13 mouse cellular contexts compared by ENCODE assay signal in genomic region chr2:160618619-160619220, GRCm38 (mm10). TPM values are rescaled to one million over a fixed set of nuclear protein-coding genes. Genes with fewer than 3 reads are reported as not detected.
DNase-seq lines count a peak whose midpoint lies in the region; ATAC-seq and TF ChIP-seq lines count a peak whose summit lies in the region.
"Had no signal": no experiment of that assay in that cellular context is flagged by ENCODE, and none has a peak within 500 bp of the region (broad histone marks: within the 10 kb centered on the region; RNA-seq: fewer than 3 reads in every experiment).

No protein-coding gene starts in this region.

- no peak overlapping the region for H3K9ac ChIP-seq in forebrain, embryonic 14.5 days (ENCODE audit: low read length)
- H3K9ac ChIP-seq in forebrain, embryonic 11.5 days (ENCODE audit: low read length) = no peak overlapping the region
- no peak overlapping the region for H3K9ac ChIP-seq in intestine, postnatal 0 days (ENCODE audit: low read depth, low read length)
- no peak overlapping the region for H3K9ac ChIP-seq in intestine, embryonic 15.5 days
- H3K9ac ChIP-seq: hindbrain, embryonic 13.5 days had no signal

- DNase-seq in forebrain, embryonic 14.5 days (ENCODE audit: low spot score) = peak; percentile 73
- DNase-seq in forebrain, embryonic 11.5 days (ENCODE audit: low spot score) = no peak
- DNase-seq in brain, embryonic 14.5 days (ENCODE audit: low read depth) = peak; percentile 81
- DNase-seq in kidney, adult 18-20 months = no peak
- DNase-seq in spleen, adult 18-20 months = no peak
- DNase-seq: B cell, adult 2 months; cerebellum, postnatal 14 days; gastrocnemius, postnatal 14 days; layer of hippocampus, adult 9-11 months had no signal

- H3K27me3 ChIP-seq in forebrain, embryonic 14.5 days (replicated peaks; ENCODE audit: control insufficient read depth, insufficient read depth, low read length) = no peaks in the 10 kb centered on the region
- no peaks in the 10 kb centered on the region for H3K27me3 ChIP-seq in forebrain, embryonic 11.5 days (ENCODE audit: control insufficient read depth, insufficient read depth, low read length)
- no peaks in the 10 kb centered on the region for H3K27me3 ChIP-seq in intestine, postnatal 0 days (replicated peaks; ENCODE audit: control insufficient read depth, insufficient read depth, low read length)
- no peaks in the 10 kb centered on the region for H3K27me3 ChIP-seq in intestine, embryonic 15.5 days (replicated peaks)
- H3K27me3 ChIP-seq: hindbrain, embryonic 13.5 days had no signal

- H3K4me3 ChIP-seq in forebrain, embryonic 14.5 days (ENCODE audit: low read depth, low read length) = no peak overlapping the region
- H3K4me3 ChIP-seq in forebrain, embryonic 11.5 days (ENCODE audit: low read depth, low read length) = no peak overlapping the region
- H3K4me3 ChIP-seq in intestine, postnatal 0 days (ENCODE audit: low read depth, low read length) = no peak overlapping the region
- no peak overlapping the region for H3K4me3 ChIP-seq in intestine, embryonic 15.5 days (replicated peaks)
- H3K4me3 ChIP-seq in macrophage (ENCODE audit: inconsistent target) = no peak overlapping the region
- H3K4me3 ChIP-seq: hindbrain, embryonic 13.5 days had no signal

- peak; percentile 51; the same call in 1 of the 2 replicates for ATAC-seq in forebrain, embryonic 14.5 days
- ATAC-seq in forebrain, embryonic 11.5 days (replicated peaks; ENCODE audit: low FRiP score) = no peak
- no peak for ATAC-seq in intestine, postnatal 0 days
- ATAC-seq in intestine, embryonic 15.5 days = no peak

- WGBS in forebrain, embryonic 14.5 days = 54% methylated on average over 6 of the region's 6 CpGs
- 69% methylated on average over 6 of the region's 6 CpGs for WGBS in forebrain, embryonic 11.5 days
- 65% methylated on average over 6 of the region's 6 CpGs for WGBS in intestine, postnatal 0 days
- WGBS in intestine, embryonic 15.5 days = 34% methylated on average over 6 of the region's 6 CpGs
- 100% methylated on average over 6 of the region's 6 CpGs for WGBS in macrophage (ENCODE audit: missing documents)

- TF ChIP-seq POLR2A in brain, embryonic 14.5 days (IDR thresholded peaks at IDR 0.05; ENCODE audit: borderline replicate concordance, extremely low read depth, insufficient read depth, insufficient read length, poor library complexity, severe bottlenecking) = no peak

- no peaks in the 10 kb centered on the region for H3K36me3 ChIP-seq in forebrain, embryonic 14.5 days (ENCODE audit: control insufficient read depth, insufficient read depth, low read length)
- H3K36me3 ChIP-seq in forebrain, embryonic 11.5 days (ENCODE audit: control insufficient read depth, insufficient read depth, low read length) = no peaks in the 10 kb centered on the region
- H3K36me3 ChIP-seq in intestine, postnatal 0 days (ENCODE audit: control insufficient read depth, insufficient read depth) = no peaks in the 10 kb centered on the region
- no peaks in the 10 kb centered on the region for H3K36me3 ChIP-seq in intestine, embryonic 15.5 days
- H3K36me3 ChIP-seq in macrophage (ENCODE audit: inconsistent target) = no peaks in the 10 kb centered on the region
- H3K36me3 ChIP-seq: hindbrain, embryonic 13.5 days had no signal

- H3K4me1 ChIP-seq in forebrain, embryonic 14.5 days (ENCODE audit: control insufficient read depth, insufficient read depth, low read length) = peaks cover 25% of the 10 kb centered on the region
- H3K4me1 ChIP-seq in forebrain, embryonic 11.5 days (replicated peaks; ENCODE audit: control insufficient read depth, insufficient read depth, low read length) = no peaks in the 10 kb centered on the region
- H3K4me1 ChIP-seq in intestine, postnatal 0 days (replicated peaks; ENCODE audit: control insufficient read depth, insufficient read depth, low read length) = peaks cover 11% of the 10 kb centered on the region
- H3K4me1 ChIP-seq in intestine, embryonic 15.5 days (replicated peaks) = peaks cover 28% of the 10 kb centered on the region

- H3K27ac ChIP-seq in forebrain, embryonic 14.5 days (ENCODE audit: low read depth, low read length) = no peak overlapping the region
- H3K27ac ChIP-seq in forebrain, embryonic 11.5 days (ENCODE audit: low read depth, low read length) = no peak overlapping the region
- H3K27ac ChIP-seq in intestine, postnatal 0 days (ENCODE audit: low read depth, low read length) = no peak overlapping the region
- H3K27ac ChIP-seq in intestine, embryonic 15.5 days = no peak overlapping the region
- peak overlapping the region; percentile 80; the same call in 1 of the 2 replicates for H3K27ac ChIP-seq in macrophage
- H3K27ac ChIP-seq: hindbrain, embryonic 13.5 days had no signal

- no peak overlapping the region for H3K4me2 ChIP-seq in forebrain, embryonic 14.5 days (ENCODE audit: low read length)
- H3K4me2 ChIP-seq in forebrain, embryonic 11.5 days (ENCODE audit: low read depth, low read length, severe bottlenecking) = no peak overlapping the region
- H3K4me2 ChIP-seq in intestine, postnatal 0 days (replicated peaks; ENCODE audit: low read depth) = peak overlapping the region; percentile 30
- no peak overlapping the region for H3K4me2 ChIP-seq in intestine, embryonic 15.5 days (replicated peaks)
- H3K4me2 ChIP-seq: hindbrain, embryonic 13.5 days had no signal

- no peaks in the 10 kb centered on the region for H3K9me3 ChIP-seq in forebrain, embryonic 14.5 days (replicated peaks; ENCODE audit: control insufficient read depth, low read length)
- H3K9me3 ChIP-seq in forebrain, embryonic 11.5 days (ENCODE audit: control insufficient read depth, low read length) = no peaks in the 10 kb centered on the region
- H3K9me3 ChIP-seq in intestine, postnatal 0 days (ENCODE audit: control insufficient read depth) = no peaks in the 10 kb centered on the region
- H3K9me3 ChIP-seq in intestine, embryonic 15.5 days = no peaks in the 10 kb centered on the region
- H3K9me3 ChIP-seq: hindbrain, embryonic 13.5 days had no signal

- H3K79me2 ChIP-seq in macrophage (ENCODE audit: inconsistent target) = peaks cover 9% of the 10 kb centered on the region; the same call in 1 of the 2 replicates

- TF ChIP-seq CTCF in intestine, postnatal 0 days (IDR thresholded peaks at IDR 0.05; ENCODE audit: low read depth) = no peak
- TF ChIP-seq CTCF in brain, embryonic 14.5 days (IDR thresholded peaks at IDR 0.05; ENCODE audit: borderline replicate concordance, extremely low read depth, insufficient read depth, insufficient read length) = no peak

RNA-seq across cellular contexts. Expression of gene Top1, which starts 27.0 kb away (rescaled TPM):
- 84.0 and 85.1 TPM in 2 replicates for polyA plus RNA-seq in forebrain, embryonic 14.5 days (2014; fragmentation: Nextera tagmentation; extraction: Ambion mirVana)
- 118 and 140 TPM in 2 replicates for polyA plus RNA-seq in forebrain, embryonic 11.5 days (2014; fragmentation: Nextera tagmentation; extraction: Ambion mirVana)
- polyA plus RNA-seq in intestine, postnatal 0 days (2015; fragmentation: Nextera tagmentation; extraction: Ambion mirVana) = 32.7 and 39.2 TPM in 2 replicates
- polyA plus RNA-seq in intestine, embryonic 15.5 days (2015; fragmentation: Nextera tagmentation; extraction: Ambion mirVana) = 61.5 and 65.3 TPM in 2 replicates
- polyA plus RNA-seq in brain, embryonic 14.5 days (2012; rRNA removed) = 42.7 and 63.9 TPM in 2 replicates
- 1,000 to 10,000 TPM in 5 of 26 experiments, 100 to 1,000 TPM in 21; 163 to 2,320 (median 324) TPM for total RNA-seq in macrophage (2018; cell fraction: chromatin; rRNA removed)
- total RNA-seq in macrophage (2018; cell fraction: cytosol; rRNA removed) = 100 to 1,000 TPM in 5 of 26 experiments, 10 to 100 TPM in 21; 48.6 to 258 (median 67.5) TPM
- total RNA-seq in macrophage (2018; cell fraction: nucleus; rRNA removed) = 100 to 1,000 TPM in 23 of 26 experiments, 10 to 100 TPM in 3; 82.9 to 919 (median 169) TPM
- polyA plus RNA-seq in macrophage (2018) = 52.3 to 148 TPM (median 103 TPM) in 3 replicates

Comparison
In these comparisons a context has a peak if more than half of its experiments do, and no peak if none do; other contexts are left out.
1. DNase-seq: peak in forebrain, embryonic 14.5 days (single experiment) and brain, embryonic 14.5 days (single experiment); none in forebrain, embryonic 11.5 days (single experiment), kidney, adult 18-20 months (single experiment) and spleen, adult 18-20 months (0 of 2).